Mouse (Mus musculus): ENCODE measurements around the gene Ubqln4.

Ubqln4 gene

DNA sequence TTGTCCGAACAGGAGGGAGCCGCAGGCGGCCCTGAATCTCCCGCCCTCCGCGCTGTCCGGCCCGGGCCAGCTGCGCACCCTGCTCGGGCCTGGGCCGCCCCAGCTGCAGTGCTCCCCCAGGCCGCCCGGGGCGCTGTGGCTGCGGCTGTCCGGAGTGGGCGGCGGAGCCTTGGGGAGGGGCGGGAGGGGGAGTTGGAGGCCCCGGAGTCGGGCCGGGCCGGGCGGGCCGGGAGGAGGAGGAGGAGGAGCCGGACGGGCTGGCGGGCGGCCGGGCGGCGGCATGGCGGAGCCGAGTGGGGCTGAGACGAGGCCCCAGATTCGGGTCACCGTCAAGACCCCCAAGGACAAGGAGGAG is at the start of gene Ubqln4:
TSS of gene Ubqln4 (plus strand) at position 234 of the 355 bp plus-strand sequence.
- peak; percentile 94 for DNase-seq (ENCODE audit: low read depth, low spot score)

DNA sequence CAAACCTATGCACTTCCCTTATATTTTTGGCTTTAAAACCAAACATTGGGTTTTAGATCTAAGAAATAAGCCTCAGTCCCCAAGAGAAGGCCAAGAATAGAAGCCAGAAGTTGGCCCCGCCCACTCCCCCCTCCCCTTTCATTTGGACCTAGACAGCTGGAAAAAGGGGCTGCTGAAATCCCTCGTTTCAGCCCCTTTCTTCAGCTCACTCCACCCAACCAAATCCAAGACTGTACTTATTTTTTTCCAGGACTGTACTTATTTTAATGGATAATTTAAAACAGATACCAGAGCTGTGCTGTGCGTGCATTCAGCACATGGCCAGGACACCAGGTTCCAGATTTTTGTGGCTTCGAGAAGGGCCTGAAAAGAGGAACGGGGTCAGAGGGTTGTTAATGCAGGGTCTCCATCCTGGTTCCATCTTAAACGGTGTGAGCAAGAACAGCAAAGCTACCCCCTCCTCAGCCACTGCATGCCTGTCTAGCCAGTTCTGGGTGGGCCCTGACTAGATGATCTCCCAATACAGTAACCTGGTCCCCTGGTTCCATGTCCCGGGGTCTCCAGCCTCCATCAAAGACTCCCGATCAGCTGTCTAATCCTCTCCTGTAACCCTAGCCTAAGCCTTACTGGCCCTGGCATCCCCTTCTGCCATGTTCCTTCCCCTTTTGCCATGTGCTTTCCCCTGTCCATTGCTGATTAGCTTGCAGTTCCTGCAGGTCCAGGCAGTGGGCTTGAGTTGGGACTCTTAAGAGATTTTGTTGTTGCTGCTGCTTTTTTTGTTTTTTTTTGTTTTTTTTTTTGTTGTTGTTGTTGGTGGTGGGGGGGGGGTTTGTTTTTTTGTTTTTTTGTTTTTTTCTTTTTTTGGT is 49.4 kb upstream of the Ubqln4 start:
- no peak for DNase-seq (ENCODE audit: low read depth, low spot score)

DNA sequence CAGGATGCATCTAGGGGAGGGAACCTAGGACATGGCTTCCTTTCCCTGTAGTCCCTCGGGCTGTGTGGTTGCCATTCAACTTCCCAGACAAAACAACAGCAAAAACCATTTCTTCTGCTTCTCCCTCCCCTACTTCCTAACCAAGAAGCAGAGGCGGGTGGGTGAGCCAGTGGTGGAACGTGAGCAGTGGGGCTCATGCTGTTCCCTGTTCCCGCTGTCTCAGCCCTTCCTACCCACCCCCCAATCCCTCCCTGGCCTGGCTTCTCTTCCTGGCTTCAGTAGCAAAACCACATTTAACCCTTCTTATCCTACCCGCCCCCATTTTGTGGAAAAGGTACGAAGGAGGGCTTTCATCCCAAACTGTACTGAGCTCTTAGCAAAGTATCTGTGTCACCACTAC is 48.5 kb upstream of the Ubqln4 start:
- no peak for DNase-seq (ENCODE audit: low read depth, low spot score)

DNA sequence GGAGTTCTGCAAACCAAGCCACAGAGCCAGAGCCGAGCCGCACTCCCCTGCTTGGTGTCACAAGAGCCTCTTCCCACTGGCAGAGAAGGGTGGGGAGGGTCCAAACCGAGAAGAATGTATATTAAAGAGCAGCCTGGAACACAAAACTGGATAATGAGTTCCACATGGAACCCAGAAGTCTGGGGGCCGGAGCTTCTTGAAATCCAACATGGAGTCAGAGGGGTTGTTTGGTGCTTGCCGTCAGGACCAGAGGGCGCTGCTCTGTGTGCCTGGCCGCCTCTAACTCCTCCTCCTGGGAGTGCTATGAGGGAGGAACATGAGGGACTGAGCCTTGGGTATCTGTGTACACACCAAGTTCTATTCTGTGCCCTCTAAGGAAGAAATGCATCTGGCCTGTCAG is 47.8 kb upstream of the Ubqln4 start:
- DNase-seq (ENCODE audit: low read depth, low spot score), result no peak

DNA sequence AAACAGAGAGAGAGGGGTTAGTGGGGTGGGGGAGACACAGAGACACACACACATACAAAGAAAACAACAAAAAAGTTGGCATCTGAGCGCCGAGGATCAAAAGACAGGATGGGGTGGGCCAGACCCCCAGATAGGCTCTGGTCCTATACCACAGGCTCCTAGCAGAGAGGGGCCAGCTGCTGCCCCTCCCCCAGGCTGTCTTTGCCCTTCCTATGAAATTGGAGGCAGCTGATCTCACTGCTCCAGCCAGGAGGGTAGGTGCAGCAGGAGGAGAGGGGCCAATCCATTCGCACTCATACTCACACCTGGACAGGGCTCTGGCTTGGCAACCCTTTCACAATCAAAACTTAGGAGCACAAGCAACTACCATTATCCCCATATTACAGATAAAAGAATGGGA is 44.3 kb upstream of the Ubqln4 start:
- no peak for DNase-seq (ENCODE audit: low read depth, low spot score)

DNA sequence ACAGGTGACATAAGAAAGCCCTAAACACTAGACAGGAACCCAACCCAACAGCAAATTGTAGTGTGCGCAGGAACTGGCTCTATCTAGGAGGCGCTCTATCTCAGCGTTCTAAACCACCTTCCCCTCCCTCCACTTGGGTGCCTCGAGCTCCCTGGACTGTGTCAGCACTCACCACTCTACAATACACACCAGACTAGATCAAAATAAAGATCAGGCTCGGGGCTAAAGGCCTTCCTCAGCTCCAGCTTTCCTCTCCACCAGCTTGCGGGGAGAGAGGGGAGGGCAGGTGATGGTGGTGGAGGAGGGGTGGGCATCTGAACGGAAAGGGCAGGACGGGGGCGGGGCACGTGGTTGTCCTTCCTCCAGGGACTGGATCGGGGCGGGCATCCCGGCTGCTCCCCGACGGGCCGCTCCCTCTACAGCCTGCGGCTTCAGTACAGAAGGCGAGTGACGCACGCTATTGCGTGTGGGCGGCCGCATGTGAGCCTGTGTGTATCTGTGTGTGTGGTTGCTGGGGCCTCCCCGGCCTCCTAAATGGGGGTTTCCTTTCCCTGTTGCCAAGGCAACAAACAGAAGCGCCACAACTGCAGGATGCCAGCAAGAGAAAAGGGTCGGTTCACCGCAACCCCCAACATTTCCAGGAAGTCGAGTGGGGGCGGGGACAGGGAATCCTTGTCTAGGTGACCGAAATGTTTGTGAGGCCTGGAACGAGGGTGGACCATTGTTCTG is 43.7 kb upstream of the Ubqln4 start, which contains the start of gene Lmna:
TSS of gene Lmna (minus strand) at position 265 of the 729 bp plus-strand sequence.
- peak; percentile 96 for DNase-seq (ENCODE audit: low read depth, low spot score)

DNA sequence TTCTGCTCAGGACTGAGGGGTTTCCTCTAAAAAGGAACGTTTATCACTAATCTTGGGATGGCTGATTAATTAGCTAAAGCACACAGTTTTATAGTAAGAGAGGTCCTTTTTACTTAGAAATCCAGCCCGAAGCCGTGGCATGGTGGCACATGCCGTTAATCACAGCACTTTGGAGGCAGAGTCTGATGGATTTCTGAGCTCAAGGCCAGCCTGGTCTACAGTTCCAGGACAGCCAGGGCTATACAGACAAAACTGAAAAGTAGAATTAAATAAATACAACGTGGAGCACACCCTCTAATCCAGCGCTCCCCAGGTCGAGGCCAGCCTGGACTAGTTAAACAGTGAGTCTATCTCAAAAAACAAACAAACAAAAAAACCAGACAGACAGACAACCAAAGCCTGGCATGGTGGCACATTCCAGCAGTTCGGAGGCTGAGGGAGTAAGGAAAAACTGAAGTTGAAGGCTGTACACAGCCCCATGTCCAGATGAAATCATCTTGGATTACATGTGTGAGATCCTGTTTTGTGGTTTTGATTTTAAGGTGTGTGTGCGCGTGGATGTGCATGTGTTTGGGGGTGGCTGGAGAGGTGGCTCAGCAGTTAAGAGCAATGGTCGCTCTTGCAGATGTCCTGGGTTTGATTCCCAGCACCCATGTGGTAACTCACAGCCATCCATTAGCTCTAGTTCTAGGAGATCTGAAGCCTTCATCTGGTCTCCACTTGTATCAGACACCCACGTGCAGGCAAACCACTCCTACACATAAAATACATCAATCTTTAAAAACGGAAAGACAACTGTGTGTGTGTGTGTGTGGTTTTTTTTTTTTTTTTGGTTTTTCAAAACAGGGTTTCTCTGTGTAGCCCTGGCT is 42.9 kb upstream of the Ubqln4 start:
- DNase-seq (ENCODE audit: low read depth, low spot score), result no peak

DNA sequence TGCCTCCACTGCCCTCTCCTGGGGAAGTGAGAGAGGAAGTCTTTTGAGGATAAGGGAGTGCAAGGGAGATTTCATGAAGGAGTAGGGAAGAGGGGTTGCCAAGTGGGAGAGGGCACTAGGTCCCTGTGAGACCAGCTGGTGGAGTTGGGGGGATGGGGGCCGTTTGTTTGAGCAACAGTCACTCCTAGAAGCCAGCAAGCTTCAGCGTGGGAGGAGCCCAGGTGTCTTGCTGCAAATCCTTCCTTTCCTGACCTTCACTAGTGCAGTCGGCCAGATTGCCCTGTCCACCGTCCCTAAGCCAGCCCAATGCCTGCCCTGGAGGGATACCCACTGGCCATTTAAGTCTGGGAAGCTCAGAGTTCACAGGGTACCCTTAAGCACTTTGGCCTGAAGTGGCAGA is 42.0 kb upstream of the Ubqln4 start:
- no peak for DNase-seq (ENCODE audit: low read depth, low spot score)

DNA sequence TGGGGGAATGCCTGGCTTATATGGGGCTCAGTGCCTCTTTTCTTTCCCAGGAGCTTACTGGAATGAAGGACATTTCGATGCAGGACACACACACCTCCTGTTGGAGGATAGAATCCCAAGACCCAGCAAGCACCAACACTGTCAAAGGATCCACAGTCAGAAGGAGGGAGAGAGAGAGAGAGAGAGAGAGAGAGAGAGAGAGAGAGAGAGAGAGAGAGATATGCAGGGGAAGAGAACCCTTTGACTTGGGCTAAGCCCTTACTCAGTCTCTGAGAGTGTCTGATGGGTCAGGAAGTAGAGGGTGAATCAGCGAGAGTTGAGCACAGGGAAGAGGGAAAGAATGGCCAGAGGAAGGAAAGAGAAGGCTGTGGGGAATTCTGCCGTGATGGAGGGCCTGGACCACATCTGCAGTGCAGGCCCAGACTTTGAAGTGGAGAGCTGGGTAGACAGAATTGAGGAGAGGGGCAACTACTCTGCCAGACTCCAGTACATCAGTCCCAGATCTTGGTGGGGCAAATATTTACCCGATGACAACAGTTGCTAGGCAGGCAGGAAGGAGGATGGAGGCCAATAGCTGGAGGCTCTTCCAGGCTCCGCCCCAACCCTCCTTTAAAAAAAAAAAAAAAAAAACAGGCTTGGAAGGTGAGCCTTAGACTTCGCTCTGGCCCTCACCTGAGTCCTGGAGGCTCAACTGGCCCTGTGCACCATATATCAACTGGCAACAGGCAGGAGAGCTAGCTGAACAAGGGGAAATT is 41.2 kb upstream of the Ubqln4 start:
- DNase-seq (ENCODE audit: low read depth, low spot score), result no peak

DNA sequence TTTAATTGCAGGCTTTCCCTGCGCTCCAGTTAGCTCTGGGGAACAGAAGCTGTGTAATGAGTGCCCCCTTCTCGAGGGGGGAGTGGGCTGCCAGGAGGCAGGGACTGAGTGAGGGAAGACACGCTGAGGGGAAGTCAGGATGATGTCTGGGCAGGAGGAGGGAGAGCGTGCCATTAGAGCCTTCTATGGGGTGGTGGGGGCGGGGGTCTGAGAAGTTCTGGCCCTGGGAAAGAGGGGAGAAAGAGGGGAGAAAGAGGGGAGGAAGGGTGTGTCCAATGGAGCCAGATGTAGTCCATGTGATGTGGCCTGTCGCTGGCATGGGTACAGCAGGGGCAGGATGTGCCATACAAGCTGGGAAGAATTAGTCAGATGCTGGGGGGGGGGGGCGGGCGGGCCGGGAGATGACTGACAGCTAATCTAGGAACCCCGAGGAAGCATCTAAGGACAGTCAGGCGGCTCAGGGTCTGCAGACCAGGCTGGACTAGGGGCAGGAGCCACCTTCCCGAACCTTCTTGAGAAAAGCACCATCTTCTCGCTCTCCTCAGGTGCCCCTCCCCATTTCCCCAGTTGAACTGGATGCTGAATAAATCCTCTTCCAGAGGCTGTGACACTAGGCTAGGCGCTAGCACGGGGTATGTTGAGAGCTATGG is 40.5 kb upstream of the Ubqln4 start:
- DNase-seq (ENCODE audit: low read depth, low spot score), result no peak

DNA sequence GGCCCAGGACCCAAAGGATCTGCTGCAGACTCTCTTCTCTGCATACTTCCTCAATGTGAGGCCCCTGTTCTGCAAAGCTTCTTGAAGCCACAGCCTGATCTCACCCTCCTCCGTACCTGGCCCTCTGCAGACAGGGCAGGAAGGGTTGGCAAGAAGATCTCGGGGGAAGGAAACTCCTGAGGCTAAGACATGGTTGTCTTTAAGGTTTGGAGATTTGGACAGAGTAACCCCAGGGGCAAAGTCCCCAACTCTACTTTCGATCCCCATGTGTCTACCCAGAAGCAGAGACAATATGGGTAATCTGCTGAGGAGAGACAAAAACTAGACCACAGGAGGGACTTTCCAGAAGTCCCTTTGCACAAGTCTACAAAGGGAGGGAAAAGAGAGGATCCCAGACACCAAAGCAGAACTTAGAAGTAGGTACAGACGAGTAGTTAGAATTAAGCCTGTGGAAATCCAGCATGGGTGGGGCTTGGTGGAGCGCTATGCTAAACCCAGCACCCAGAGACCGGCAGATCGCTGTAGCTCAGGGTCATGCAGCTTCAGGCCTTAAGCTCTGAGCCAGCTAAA is 39.9 kb upstream of the Ubqln4 start:
- DNase-seq (ENCODE audit: low read depth, low spot score), result no peak

DNA sequence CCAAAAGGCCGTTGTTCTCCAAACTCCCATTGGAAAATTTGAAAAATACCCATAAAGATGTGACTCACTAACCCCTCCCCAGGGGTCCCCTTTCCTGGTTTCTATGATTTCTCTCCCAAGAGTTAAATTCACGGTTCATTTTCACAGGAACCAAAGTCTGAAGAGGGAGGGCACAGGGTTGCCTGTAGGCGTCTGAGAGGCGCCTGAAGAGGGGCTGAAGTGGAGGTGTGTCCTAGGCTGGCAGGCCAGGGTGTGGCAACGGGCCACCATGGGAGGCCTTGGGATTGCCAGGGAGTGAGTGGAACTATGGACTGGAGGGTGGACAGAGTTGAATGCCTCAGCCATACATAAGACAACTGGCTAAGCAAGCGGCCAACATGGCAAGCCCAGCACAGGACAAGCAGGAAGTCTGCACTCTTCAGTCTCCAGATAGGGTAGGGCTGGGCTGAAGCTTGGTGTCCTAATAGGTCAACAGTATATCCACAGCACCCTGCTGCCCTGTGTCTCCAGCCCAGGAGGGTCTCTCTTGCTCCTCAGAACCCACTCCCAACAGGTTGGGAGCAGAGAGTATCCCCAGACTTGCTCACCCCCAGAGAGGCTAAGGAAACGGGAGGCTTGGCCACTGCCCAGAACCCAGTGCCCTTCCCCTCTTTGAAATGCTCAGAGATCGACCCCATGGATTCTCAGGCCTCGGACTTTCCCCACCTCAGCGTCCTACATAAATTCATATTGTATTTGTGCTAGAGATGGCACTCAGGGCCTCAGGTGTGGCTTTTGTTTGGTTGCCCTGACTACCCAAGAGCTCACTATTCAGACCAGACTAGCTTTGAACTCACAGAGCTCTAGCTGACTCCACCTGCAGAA is 39.1 kb upstream of the Ubqln4 start:
- no peak for DNase-seq (ENCODE audit: low read depth, low spot score)

DNA sequence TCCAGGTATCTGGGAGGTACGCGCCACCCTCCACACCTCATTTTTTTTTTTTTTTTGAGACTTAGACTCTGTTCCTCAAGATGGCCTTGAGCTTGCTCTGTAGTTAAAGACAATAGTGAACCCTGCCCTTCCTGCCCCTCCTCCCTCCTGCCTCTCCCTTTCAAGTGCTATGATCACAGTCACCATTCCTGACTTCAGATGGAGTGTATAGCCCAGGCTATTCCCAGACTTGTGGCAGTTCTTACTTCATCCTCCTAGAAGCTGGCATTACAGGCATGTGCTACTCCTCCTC is 38.5 kb upstream of the Ubqln4 start:
- no peak for DNase-seq (ENCODE audit: low read depth, low spot score)

DNA sequence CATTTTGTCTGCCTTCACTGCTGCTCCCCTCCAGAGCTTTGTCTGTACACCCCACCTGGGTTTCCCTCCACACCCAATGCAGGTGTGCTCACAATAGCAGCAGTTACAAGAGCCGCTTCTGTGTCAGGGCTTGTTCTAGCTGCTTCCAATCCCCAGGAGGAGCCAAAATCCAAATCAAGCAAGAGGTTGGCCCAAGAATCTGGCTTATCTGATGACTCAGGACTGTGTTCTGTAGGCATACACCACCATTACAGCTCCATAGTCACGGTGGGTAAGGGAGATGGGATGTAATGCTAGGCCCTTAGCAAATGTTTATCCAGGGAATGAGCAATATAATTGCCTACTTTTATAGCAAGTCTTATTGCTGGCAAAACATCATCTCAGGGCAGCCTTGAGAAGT is 37.2 kb upstream of the Ubqln4 start:
- DNase-seq (ENCODE audit: low read depth, low spot score), result no peak

DNA sequence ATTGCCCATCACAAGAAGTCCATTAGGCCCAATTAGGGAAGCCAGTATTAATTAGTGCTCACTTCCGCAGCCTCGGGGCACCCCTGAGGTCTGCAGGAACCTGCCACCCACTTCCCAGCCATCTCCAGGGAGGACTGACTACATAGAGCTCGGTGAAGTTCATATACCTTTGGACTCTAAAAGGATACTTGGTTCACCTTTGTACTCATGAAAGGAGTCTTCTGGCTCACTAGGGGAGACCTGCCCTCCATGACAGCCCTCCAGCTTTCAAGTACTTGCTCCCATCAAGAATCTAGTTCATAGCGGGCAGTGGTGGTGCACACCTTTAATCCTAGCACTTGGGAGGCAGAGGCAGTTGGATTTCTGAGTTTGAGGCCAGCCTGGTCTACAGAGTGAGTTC is 35.1 kb upstream of the Ubqln4 start:
- DNase-seq (ENCODE audit: low read depth, low spot score), result no peak

DNA sequence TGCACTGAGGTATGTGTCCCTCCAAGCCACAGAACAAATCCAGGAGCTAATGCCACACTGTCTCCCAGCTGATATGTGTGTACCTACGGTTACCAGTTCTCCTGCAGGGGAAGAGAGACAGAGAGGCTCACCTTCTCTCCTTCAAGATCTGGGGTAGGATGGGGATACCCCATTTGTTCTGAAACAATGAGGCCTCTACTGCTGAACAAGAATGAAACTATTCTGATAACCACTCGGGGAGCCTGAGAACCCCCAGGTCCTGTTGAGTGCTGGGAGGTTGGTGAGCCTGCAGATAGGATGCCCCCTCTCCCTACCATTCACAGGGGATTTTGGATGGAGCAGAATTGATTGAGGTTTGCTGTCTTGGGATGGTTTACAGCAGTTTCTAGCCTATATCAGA is 33.5 kb upstream of the Ubqln4 start:
- DNase-seq (ENCODE audit: low read depth, low spot score), result no peak

DNA sequence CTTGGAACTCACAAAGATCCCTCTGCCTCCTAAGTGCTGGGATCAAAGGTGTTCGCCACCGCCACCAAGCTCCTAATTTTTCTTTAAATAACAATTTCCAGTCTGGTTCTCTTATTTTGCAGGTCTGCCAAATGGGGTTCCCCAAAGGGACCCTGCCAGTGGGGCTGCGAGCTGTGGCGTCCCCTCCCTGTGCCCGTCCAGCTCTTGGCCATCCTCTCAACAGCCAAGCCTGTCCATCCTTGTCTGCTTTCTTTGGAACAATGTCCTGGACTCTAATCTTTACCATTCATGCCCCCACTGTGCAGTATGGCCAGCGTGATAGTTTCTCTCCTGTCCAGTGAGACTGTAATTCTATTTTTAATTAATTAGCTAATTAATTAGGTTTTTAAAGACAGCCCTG is 32.4 kb upstream of the Ubqln4 start:
- DNase-seq (ENCODE audit: low read depth, low spot score), result no peak

DNA sequence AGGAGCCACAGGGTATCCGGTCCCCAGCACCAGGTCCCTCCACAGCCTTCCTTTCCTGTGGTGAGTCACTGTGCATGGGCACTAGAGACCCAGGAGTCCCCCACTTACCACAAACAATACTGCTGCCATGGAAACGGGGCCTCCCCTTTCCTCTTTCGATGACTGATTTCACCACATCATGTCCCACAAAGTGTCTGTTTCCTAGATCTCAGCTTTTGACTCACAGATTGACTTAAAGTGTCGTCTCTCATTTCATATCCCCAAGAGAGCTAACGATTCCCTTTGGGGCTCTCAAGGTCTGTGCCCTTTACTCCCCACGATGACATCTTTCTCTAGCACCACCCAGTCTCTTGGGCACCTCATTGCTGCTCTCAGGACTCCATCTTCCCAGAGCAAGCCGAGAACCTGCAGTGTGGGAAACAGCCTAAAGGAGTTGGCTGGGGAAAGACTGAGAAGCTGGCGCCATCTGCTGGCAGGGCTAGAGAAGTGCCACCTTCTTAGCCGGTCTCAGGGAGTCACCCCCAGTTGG is 31.7 kb upstream of the Ubqln4 start:
- peak; percentile 77 for DNase-seq (ENCODE audit: low read depth, low spot score)

DNA sequence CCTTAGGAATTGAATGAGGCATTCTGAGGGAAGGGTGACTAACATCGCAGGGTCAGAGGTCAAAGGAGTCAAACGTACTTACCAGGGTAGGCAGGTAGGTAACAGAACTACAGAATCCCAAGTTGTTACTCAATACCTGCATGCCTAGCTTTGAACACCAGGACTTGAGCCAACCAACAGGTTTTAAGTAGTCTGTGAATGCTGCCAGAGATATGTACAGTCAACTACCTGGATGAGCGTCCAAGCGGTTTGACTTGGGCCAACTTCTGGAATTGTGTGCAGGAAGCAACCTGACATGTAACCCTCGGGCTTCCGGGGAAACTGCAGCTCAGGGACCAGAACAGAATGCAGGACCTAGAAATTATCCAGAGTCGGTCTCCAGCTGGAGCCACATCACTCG is 30.5 kb upstream of the Ubqln4 start:
- no peak for DNase-seq (ENCODE audit: low read depth, low spot score)

DNA sequence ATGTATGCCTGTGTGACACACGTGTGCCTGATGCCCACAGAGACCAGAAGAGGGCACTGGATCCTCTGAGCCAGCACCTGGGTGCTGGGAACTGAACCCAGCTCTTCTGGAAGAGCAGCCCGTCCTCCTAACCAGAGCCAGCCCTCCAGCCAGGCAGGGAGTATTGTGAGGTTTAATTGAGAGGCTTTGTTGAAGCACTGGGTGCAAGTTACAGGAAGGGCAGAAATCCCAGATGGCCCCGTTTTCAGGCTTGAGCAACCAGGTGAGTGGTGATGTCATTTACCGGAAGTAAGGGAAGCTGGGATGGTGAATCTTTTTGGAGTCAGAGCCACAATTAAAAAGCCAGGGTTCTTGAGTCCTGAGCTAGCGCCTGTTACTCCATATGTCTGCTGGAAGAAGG is 28.5 kb upstream of the Ubqln4 start:
- DNase-seq (ENCODE audit: low read depth, low spot score), result no peak

All from mesoderm, embryonic 11.5 days (tissue).